Mouse (Mus musculus) limb, embryonic 13.5 days (tissue): Measurements from ENCODE around the gene Lingo2. TPM values are rescaled to one million over a fixed set of nuclear protein-coding genes. Genes with fewer than 3 reads are reported as not detected.
"Not testable (repeated sequence)": the region's sequence is repeated elsewhere in the genome, so short reads cannot be mapped to it uniquely, and the experiment has no call there.

Experiments
- ATAC-seq: fragments of 200-750 bp; cut with Nextera tagmentation; 2 replicates; pipeline ENCODE4 v1.8.0; 2017; ENCODE audit warnings: low read depth, moderate number of reproducible peaks, moderate TSS enrichment; ENCODE audit not compliant: low FRiP score
- H3K27ac ChIP-seq: fragments of 300-500 bp; sonication (generic); 2 replicates; pipeline ENCODE4 v1.5.1; 2015; ENCODE audit warnings: inconsistent platforms, mild to moderate bottlenecking, moderate library complexity
- H3K27me3 ChIP-seq: fragments of 300-500 bp; sonication (generic); 2 replicates; pipeline ENCODE4 v1.6.1; 2015; ENCODE audit warnings: mild to moderate bottlenecking, inconsistent platforms
- H3K36me3 ChIP-seq: fragments of 300-500 bp; sonication (generic); 2 replicates; pipeline ENCODE4 v1.6.1; 2015; ENCODE audit warnings: inconsistent platforms, mild to moderate bottlenecking, moderate library complexity
- H3K4me1 ChIP-seq: fragments of 300-500 bp; sonication (generic); 2 replicates; pipeline ENCODE4 v1.6.1; 2015; ENCODE audit warnings: inconsistent platforms
- H3K4me2 ChIP-seq: fragments of 300-500 bp; sonication (generic); replicated peaks from 2 replicates; pipeline ENCODE4 v1.6.1; 2015; ENCODE audit warnings: inconsistent platforms, mild to moderate bottlenecking, moderate library complexity
- H3K4me3 ChIP-seq: fragments of 300-500 bp; sonication (generic); 2 replicates; pipeline ENCODE4 v1.5.1; 2015; ENCODE audit warnings: moderate library complexity, mild to moderate bottlenecking, inconsistent platforms
- H3K9ac ChIP-seq: fragments of 300-500 bp; sonication (generic); 2 replicates; pipeline ENCODE4 v1.6.1; 2015; ENCODE audit warnings: mild to moderate bottlenecking, inconsistent platforms
- H3K9me3 ChIP-seq: fragments of 300-500 bp; sonication (generic); 2 replicates; pipeline ENCODE4 v1.6.1; 2016; ENCODE audit warnings: inconsistent platforms
- WGBS: fragments of 180-500 bp; shearing (Covaris S2); methylation state at CpG from one replicate; pipeline ENCODE4 v1.1.7; 2015; 5-methylcytosine and 5-hydroxymethylcytosine counted together
- microRNA counts: library from miRNA; unstranded; fragments of <30 nt; microRNA quantifications from one replicate; lab custom pipeline; 2016
- microRNA-seq: library from miRNA; unstranded; fragments of <30 nt; microRNA quantifications from one replicate; pipeline ENCODE4, GENCODE M21; 2016
- polyA plus RNA-seq: library from polyadenylated mRNA; unstranded; fragments of >200 nt; fragmentation: Nextera tagmentation; extraction: Ambion mirVana; gene quantifications from 2 replicates; pipeline ENCODE4 v1.2.1, GENCODE M21; 2015

Lingo2 gene
- polyA plus RNA-seq, 1 experiment from 2014 or later: 3.7 TPM

DNA sequence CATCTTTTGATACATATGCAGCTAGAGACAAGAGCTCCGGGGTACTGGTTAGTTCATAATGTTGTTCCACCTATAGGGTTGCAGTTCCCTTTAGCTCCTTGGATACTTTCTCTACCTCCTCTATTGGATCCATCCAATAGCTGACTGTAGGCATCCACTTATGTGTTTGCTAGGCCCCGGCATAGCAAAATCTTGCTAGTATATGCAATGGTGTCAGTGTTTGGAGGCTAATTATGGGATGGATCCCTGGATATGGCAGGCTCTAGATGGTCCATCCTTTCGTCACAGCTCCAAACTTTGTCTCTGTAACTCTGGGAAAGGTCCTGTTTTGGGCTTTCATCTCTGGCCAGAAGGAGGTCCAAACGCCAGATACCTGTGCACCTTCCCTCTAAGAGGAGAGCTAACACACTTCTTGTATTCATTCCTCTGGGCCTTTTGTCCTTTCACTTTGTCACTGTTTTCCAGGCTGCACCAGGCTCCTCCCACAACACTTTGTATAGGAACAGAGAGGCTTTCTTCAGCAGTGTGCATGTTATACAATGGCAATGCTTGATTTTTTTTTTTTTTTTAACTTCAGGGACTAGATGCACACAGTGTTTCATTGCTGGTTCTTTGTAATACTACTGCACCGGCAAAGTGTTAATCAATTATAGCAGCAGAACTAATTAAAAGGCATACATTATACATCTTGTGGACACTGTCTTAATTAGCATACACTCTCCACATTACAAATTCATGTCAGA lies 1262.9 kb downstream of the Lingo2 start:
- WGBS: 83% methylated on average over 5 of the region's 5 CpGs
- not testable (repeated sequence) for H3K4me1 ChIP-seq, H3K27ac ChIP-seq, H3K9me3 ChIP-seq, H3K9ac ChIP-seq, H3K27me3 ChIP-seq, H3K4me2 ChIP-seq, ATAC-seq, H3K36me3 ChIP-seq, H3K4me3 ChIP-seq

MicroRNA genes within 50 kb of the gene (microRNA counts, 519-probe panel; counts per million panel counts)
- 1,461 counts per million, percentile 15 among the panel's probes with 10 or more counts for microRNA mmu-miR-873 (lab: Ali Mortazavi, UCI)
- microRNA mmu-miR-876-3p (lab: Ali Mortazavi, UCI): 750 counts per million, percentile 3 among the panel's probes with 10 or more counts
- not detected for microRNA mmu-miR-876-5p (lab: Ali Mortazavi, UCI)

Small RNA genes within 50 kb of the gene (microRNA-seq; reads per million reads assigned to microRNA genes)
- gene Mir873a (not detected), gene Mir873b (not detected), gene Mir876 (not detected)
